Mouse (Mus musculus): ENCODE results near the gene Spon1. TPM values are rescaled to one million over a fixed set of nuclear protein-coding genes. Genes with fewer than 3 reads are reported as not detected.
A peak's percentile ranks its signal among the peaks of the same experiment; 100 is the strongest.

The Spon1 gene
- polyA plus RNA-seq, 1 experiment, result 1.8 TPM

GRCm38 (mm10) chr7:114065407-114066185 lies 299.8 kb downstream of the Spon1 start:
- Histone ChIP-seq H3K27ac (ENCODE audit: insufficient read depth, low read length) (no peak overlapping the region), H3K4me1 (ENCODE audit: control insufficient read depth, insufficient read depth, low read length) (peaks cover 7% of the 10 kb centered on the region), H3K27me3 (ENCODE audit: control insufficient read depth, insufficient read depth, low read length, poor library complexity, severe bottlenecking) (no peaks in the 10 kb centered on the region), H3K4me3 (ENCODE audit: low read depth, low read length) (no peak overlapping the region), H3K9me3 (replicated peaks; ENCODE audit: control insufficient read depth, insufficient read depth, low read length, poor library complexity, severe bottlenecking) (no peaks in the 10 kb centered on the region), H3K9ac (ENCODE audit: low read depth, poor library complexity, severe bottlenecking) (no peak overlapping the region), H3K36me3 (ENCODE audit: control insufficient read depth, insufficient read depth, low read length, poor library complexity, severe bottlenecking) (no peaks in the 10 kb centered on the region)
- no peak for TF ChIP-seq CTCF (IDR thresholded peaks at IDR 0.05; ENCODE audit: low read depth, low read length)
- TF ChIP-seq EP300 (IDR thresholded peaks at IDR 0.05; ENCODE audit: insufficient read depth, low read depth, low read length), result no peak
- TF ChIP-seq POLR2A (IDR thresholded peaks at IDR 0.05; ENCODE audit: insufficient read depth, low read length), result no peak

- H3K4me3 ChIP-seq (ENCODE audit: low read depth, low read length), result 0 out of 2 replicates have a peak overlapping the region, but pooled peaks have one; percentile 7
- H3K9me3 ChIP-seq (replicated peaks; ENCODE audit: control insufficient read depth, insufficient read depth, low read length, poor library complexity, severe bottlenecking), result no peaks in the 10 kb centered on the region
These were observed 300.9 kb downstream of the Spon1 start for GRCm38 (mm10) chr7:114066529-114067178.

GRCm38 (mm10) chr7:114068956-114069533 lies 303.2 kb downstream of the Spon1 start:
- TF ChIP-seq EP300 (IDR thresholded peaks at IDR 0.05; ENCODE audit: insufficient read depth, low read depth, low read length) (no peak), POLR2A (IDR thresholded peaks at IDR 0.05; ENCODE audit: insufficient read depth, low read length) (no peak), CTCF (IDR thresholded peaks at IDR 0.05; ENCODE audit: low read depth, low read length) (no peak)
- no peak overlapping the region for H3K9ac ChIP-seq (ENCODE audit: low read depth, poor library complexity, severe bottlenecking)
- no peaks in the 10 kb centered on the region for H3K36me3 ChIP-seq (ENCODE audit: control insufficient read depth, insufficient read depth, low read length, poor library complexity, severe bottlenecking)
- no peak overlapping the region for H3K27ac ChIP-seq (ENCODE audit: insufficient read depth, low read length)
- H3K4me3 ChIP-seq (ENCODE audit: low read depth, low read length), result no peak overlapping the region
- H3K9me3 ChIP-seq (replicated peaks; ENCODE audit: control insufficient read depth, insufficient read depth, low read length, poor library complexity, severe bottlenecking), result no peaks in the 10 kb centered on the region
- peaks cover 8% of the 10 kb centered on the region for H3K4me1 ChIP-seq (ENCODE audit: control insufficient read depth, insufficient read depth, low read length)
- H3K27me3 ChIP-seq (ENCODE audit: control insufficient read depth, insufficient read depth, low read length, poor library complexity, severe bottlenecking), result no peaks in the 10 kb centered on the region

More at GRCm38 (mm10) chr7:114066529-114067178, 300.9 kb downstream of the Spon1 start:
- no peak overlapping the region for H3K9ac ChIP-seq (ENCODE audit: low read depth, poor library complexity, severe bottlenecking)
- no peak overlapping the region for H3K27ac ChIP-seq (ENCODE audit: insufficient read depth, low read length)
- no peaks in the 10 kb centered on the region for H3K27me3 ChIP-seq (ENCODE audit: control insufficient read depth, insufficient read depth, low read length, poor library complexity, severe bottlenecking)
- H3K36me3 ChIP-seq (ENCODE audit: control insufficient read depth, insufficient read depth, low read length, poor library complexity, severe bottlenecking), result no peaks in the 10 kb centered on the region
- H3K4me1 ChIP-seq (ENCODE audit: control insufficient read depth, insufficient read depth, low read length), result peaks cover 7% of the 10 kb centered on the region
- no peak for TF ChIP-seq EP300 (IDR thresholded peaks at IDR 0.05; ENCODE audit: insufficient read depth, low read depth, low read length)
- peak; percentile 89 for TF ChIP-seq CTCF (IDR thresholded peaks at IDR 0.05; ENCODE audit: low read depth, low read length)

- Histone ChIP-seq H3K4me1 (ENCODE audit: control insufficient read depth, insufficient read depth, low read length) (peaks cover 8% of the 10 kb centered on the region), H3K4me3 (ENCODE audit: low read depth, low read length) (no peak overlapping the region), H3K27me3 (ENCODE audit: control insufficient read depth, insufficient read depth, low read length, poor library complexity, severe bottlenecking) (no peaks in the 10 kb centered on the region), H3K9ac (ENCODE audit: low read depth, poor library complexity, severe bottlenecking) (no peak overlapping the region), H3K9me3 (replicated peaks; ENCODE audit: control insufficient read depth, insufficient read depth, low read length, poor library complexity, severe bottlenecking) (no peaks in the 10 kb centered on the region), H3K27ac (ENCODE audit: insufficient read depth, low read length) (no peak overlapping the region), H3K36me3 (ENCODE audit: control insufficient read depth, insufficient read depth, low read length, poor library complexity, severe bottlenecking) (no peaks in the 10 kb centered on the region)
- no peak for TF ChIP-seq EP300 (IDR thresholded peaks at IDR 0.05; ENCODE audit: insufficient read depth, low read depth, low read length)
- TF ChIP-seq CTCF (IDR thresholded peaks at IDR 0.05; ENCODE audit: low read depth, low read length), result no peak
These were observed 304.1 kb downstream of the Spon1 start for GRCm38 (mm10) chr7:114069726-114070457.

- no peak overlapping the region for H3K4me3 ChIP-seq (ENCODE audit: low read depth, low read length)
- H3K27me3 ChIP-seq (ENCODE audit: control insufficient read depth, insufficient read depth, low read length, poor library complexity, severe bottlenecking), result no peaks in the 10 kb centered on the region
- no peaks in the 10 kb centered on the region for H3K9me3 ChIP-seq (replicated peaks; ENCODE audit: control insufficient read depth, insufficient read depth, low read length, poor library complexity, severe bottlenecking)
These were observed 304.7 kb downstream of the Spon1 start for GRCm38 (mm10) chr7:114070458-114070840.

More at GRCm38 (mm10) chr7:114070458-114070840, 304.7 kb downstream of the Spon1 start:
- no peaks in the 10 kb centered on the region for H3K36me3 ChIP-seq (ENCODE audit: control insufficient read depth, insufficient read depth, low read length, poor library complexity, severe bottlenecking)
- peaks cover 6% of the 10 kb centered on the region for H3K4me1 ChIP-seq (ENCODE audit: control insufficient read depth, insufficient read depth, low read length)
- no peak for TF ChIP-seq CTCF (IDR thresholded peaks at IDR 0.05; ENCODE audit: low read depth, low read length)
- TF ChIP-seq EP300 (IDR thresholded peaks at IDR 0.05; ENCODE audit: insufficient read depth, low read depth, low read length), result no peak
- no peak for TF ChIP-seq POLR2A (IDR thresholded peaks at IDR 0.05; ENCODE audit: insufficient read depth, low read length)
- H3K9ac ChIP-seq (ENCODE audit: low read depth, poor library complexity, severe bottlenecking), result no peak overlapping the region
- H3K27ac ChIP-seq (ENCODE audit: insufficient read depth, low read length), result no peak overlapping the region

Measured in ES-Bruce4 (cell line).